Mouse (Mus musculus) cerebellum, adult 9-10 months (tissue): ENCODE data around the gene Ccdc12.

Experiments used
- DNase-seq: peaks from one replicate; pipeline ENCODE4 v3.0.0; 2022

Gene Ccdc12

GRCm38 (mm10) chr9:110649775-110650174, 6.5 kb upstream of the Ccdc12 start:
- DNase-seq: no peak

DNA sequence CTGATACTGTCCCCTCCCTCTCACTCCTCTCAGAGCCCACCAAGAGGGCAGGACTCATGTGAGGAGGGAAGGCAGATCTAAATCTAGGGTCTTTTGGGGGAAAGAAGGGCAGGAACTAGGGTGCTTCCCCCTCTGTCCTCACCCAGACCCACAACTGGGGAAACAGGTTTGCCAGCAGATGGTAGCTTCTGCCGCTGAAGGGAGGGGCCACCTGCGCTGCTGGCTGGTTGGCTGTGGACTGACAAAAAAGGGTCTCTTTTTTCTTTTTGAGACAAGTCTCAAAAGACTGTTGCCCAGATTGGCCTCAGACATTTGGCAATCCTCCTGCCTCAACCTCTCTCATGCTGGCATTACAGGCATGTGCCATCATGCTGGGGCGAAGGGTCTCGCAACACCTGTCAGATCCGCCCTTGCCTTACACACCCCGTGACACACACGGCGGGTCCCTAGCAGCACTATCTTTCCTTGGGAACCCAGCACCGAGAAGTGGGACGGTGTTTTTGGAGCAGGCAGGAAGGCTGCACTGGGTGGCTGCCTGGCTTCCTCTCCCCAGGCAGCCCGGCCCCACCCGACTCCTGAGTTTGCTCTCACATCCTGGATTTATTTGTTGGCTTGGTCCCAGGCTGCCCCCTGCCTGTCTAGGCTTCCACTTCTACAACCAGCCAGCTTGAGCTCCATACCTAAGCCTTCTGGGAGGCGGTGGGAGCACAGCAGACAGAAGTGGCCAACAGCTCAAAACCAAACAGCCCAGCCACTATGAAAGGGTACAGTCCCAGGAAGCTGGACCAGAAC, 4.2 kb upstream of the Ccdc12 start:
- peak; percentile 63 for DNase-seq

GRCm38 (mm10) chr9:110652963-110653654, 3.2 kb upstream of the Ccdc12 start:
- no peak for DNase-seq

- DNase-seq: peak; percentile 90
Measured at GRCm38 (mm10) chr9:110653655-110654461, 2.4 kb upstream of the Ccdc12 start, which contains the start of gene Nbeal2. Gene Nbeal2, minus strand, starts transcription at chr9:110654161.

GRCm38 (mm10) chr9:110654726-110655650, 1.3 kb upstream of the Ccdc12 start:
- DNase-seq: peak; percentile 69

DNA sequence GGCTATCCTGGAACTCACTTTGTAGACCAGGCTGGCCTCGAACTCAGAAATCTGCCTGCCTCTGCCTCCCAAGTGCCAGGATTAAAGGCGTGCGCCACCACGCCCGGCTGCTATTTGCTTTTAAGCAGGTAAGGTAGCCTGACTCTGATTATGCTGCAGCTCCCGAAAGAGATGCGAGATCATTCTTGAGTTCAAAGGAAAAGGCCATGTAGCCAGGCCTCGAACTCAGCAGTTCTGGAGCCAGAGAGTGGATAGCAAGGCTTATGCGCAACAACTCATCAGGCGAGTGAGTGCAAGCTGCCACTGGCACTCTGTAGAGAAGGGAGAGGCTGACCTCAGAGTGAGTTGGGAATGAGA, 674 bp upstream of the Ccdc12 start:
- peak; percentile 67 for DNase-seq

- DNase-seq: no peak
Measured at GRCm38 (mm10) chr9:110657474-110658078, 1.3 kb downstream of the Ccdc12 start.

- DNase-seq: no peak
Measured at GRCm38 (mm10) chr9:110659521-110659920, 3.2 kb downstream of the Ccdc12 start.

GRCm38 (mm10) chr9:110660208-110660607, 3.9 kb downstream of the Ccdc12 start:
- DNase-seq: no peak

DNA sequence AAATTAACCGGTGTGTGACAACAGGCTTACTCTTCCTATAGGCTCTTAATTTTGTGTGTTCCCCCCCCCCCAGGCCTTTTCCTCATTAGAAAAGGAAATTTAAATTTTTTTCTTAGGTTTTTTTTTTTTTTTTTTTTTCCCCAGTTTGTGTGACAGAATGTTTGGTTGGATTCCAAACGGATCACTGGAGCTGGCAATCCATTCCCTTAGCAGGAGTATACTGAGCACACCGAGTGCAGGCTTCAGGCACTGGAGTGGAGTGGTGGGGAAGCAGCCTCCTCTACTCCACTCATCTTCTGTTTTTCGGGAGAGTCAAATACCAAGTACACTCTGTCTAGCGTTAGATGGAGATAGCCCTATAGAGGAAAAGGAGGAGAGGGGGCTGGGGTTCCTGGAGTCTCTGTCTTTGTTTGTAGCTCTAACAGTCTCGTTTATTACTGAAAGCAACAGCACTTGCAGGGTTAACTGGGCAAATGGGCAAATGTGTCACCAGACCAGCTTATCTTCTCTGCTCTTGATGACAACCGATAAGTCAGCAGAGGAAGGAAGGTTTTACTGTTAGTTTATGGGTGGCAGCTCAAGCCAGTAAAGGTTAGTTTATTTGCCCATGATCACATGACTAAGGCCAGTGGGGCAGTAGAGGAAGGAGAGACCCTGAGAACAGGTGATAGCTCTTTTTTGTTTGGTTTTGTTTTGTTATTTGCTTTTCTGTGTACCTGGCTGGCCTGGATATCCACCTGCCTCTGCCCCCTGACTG, 4.7 kb downstream of the Ccdc12 start:
- no peak for DNase-seq

- DNase-seq: no peak
Measured at GRCm38 (mm10) chr9:110662844-110663243, 6.5 kb downstream of the Ccdc12 start.

DNA sequence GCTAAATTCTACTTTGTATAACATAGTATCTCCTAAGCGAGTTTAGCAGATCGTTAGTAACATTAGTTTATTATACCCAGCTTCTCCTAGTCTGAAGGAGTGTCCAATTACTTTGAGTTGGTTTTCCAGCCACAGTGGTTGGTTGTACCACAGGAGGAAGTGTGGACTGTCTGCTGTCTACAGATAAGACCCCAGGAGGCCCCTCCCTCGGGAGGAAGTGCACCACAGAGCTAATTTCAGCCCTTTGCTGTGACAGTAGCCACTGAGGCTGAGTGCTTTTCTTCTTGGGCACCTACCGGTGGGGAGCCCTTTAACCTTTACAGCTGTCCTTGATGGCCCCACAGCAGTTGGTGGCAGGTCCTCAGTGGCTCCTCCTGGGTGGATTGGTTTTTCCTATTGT, 9.6 kb downstream of the Ccdc12 start:
- DNase-seq: no peak

GRCm38 (mm10) chr9:110666374-110666773, 10.1 kb downstream of the Ccdc12 start:
- no peak for DNase-seq

DNA sequence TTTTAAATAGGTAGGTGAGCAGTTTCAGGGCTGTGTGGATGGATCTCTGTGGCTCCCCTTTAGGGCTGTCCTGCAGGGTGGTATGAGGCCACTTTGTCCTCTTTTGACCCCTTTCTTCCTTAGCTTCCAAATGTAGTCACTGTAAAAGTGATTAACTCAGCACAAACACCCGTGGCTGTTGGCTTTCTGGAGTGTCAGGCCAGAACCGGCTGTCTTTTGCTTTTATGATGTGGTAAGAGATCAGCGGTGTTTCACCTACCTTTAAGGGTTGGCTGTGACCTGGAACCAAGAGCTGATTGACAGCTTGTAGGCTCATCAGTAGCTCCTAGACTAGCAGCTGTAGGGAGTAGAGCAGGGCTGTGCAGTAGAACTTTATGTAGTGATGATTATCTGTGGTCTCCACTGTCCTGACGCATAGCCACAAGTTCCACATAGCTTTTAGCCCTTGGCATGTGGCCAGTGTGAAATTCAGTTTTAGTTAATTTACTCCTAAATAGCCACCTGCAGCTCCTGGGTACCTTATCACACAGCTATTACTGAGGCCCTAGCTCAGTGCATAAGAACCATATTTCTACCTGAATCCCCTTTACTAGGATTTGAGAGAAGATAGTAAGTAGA, 11.0 kb downstream of the Ccdc12 start:
- no peak for DNase-seq

- no peak for DNase-seq
Measured at GRCm38 (mm10) chr9:110668601-110669293, 12.4 kb downstream of the Ccdc12 start.

DNA sequence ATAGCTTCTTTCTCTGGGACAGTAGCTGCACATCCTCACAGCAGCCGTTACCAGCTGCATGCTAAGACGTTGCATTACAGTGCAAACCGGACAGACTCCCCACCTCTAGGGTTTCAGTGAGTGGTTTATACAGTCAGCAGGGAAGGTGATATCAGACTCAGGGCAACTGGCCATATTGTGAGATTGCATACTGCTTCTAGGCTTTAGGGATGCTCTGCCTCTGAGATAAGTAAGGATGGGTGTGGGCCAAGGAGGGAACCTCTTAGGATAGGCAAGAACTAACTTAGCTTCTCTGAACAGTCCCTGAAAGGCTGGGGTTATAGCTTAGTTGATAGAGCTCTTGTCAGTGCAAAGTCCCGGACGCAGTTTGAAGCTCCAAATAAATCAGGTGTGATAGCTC, 13.5 kb downstream of the Ccdc12 start:
- no peak for DNase-seq

- DNase-seq: peak; percentile 76
Measured at GRCm38 (mm10) chr9:110672462-110673106, 16.3 kb downstream of the Ccdc12 start.

DNA sequence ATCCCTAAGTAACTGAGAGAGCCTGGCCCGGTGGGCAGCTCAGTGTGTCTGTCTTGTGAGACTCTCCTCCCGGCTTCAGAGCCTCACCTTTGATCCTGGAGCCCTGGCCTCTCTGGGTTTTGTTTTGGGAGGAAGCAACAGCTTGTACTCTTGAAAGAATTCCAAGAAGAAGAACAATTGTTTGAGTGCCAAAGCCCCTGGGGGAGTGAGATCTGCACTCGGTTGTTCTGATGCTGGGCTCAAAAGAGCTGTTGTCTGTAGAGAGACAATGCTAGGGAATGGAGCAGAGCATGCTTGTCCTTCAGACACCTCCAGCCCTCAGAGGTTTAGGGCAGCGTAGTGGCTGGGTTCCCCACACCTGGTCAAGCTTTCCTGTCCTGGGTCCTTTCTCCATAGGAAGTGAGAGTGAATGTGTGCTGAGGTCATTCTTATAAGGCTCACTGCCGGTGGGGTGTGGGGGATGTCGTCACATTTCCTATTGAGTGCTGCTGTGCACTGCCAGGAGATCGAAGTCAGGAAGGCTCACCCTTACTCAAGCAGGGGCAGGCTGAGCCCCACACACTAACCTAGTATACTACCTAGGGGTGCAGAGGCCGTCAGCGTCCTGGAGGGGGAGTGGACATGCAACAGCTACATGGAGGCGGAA, 16.9 kb downstream of the Ccdc12 start:
- peak; percentile 86 for DNase-seq

DNA sequence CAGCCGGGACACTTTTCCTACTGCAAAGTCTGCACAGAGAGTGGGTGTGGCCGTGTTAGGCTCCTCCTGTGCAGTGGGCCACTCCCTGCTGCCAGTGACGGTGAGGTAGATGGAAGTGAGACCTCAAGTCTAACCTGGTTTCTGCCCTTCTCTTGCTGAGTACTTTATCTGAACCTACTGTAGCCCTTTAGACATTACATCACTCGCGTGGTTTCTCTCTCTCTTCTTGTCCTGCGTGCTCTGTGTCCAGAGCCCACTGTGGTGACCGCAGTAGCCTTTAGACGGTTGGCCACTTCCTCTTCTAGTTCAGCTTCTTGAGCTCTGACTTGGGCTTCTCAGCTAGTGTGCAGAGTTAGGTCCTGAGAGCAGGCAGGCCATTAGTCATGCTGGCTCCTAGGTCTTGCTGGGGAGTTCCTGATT, 20.2 kb downstream of the Ccdc12 start:
- no peak for DNase-seq
